Mouse (Mus musculus): Measurements from ENCODE around the gene Scgb2b11. TPM values are rescaled to one million over a fixed set of nuclear protein-coding genes. Genes with fewer than 3 reads are reported as not detected.

The Scgb2b11 gene
- total RNA-seq (2023), result not detected

DNA sequence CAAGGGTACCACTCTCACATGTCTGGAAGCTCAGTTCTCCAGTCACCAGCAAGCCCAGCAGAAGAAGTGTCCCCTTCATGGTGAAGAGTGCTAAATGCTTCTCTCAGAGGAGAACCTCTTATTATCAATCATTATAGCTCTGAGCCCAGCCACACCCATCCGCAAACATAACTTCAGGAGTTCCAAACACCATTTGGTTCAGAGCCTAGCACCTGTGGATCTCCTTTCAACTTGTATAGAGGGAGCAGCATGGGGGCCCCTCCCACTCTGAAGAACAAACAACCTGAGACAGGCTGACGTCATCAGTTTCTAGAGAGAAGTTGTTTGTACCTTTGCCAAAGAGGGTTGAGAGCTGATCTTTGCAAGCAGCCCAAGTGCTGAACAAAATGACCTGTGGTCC is at the start of gene Scgb2b11:
Gene Scgb2b11 (minus strand): TSS at position 101 of the 400 bp plus-strand sequence.

DNA sequence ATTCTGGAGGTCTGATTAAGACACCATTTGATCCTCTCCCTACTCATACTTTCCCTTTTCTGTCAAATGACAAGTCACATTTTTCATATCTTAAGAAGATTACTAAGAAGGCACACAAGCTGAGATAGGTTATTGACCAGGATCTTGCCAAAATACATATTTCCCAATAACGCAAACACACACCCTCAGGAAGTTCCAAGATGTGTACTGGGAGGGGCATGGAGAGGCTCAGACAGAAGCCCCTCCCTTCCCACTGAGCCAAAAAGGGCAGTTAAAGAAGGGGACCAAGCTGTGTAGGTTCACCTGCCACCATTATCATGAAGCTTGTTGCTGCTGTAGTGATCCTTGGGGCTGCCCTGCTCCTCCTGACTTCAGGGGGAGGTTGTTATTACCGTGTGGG is 11.6 kb upstream of the Scgb2b11 start, which contains the start of gene Scgb1b11:
Gene Scgb1b11 (plus strand): TSS at position 301 of the 400 bp plus-strand sequence.

Other genes with a start within 250 kb of the Scgb2b11 start
- not detected for gene Scgb1b10, start 110.3 kb downstream of the Scgb2b11 start, total RNA-seq (2023)
- gene Scgb1b11, start 11.7 kb upstream of the Scgb2b11 start, total RNA-seq (2023), result not detected
- not detected for gene Scgb2b12, start 116.1 kb upstream of the Scgb2b11 start, total RNA-seq (2023)
- gene Scgb1b12, start 123.0 kb upstream of the Scgb2b11 start, total RNA-seq (2023), result not detected
- gene Scgb1b29, start 230.4 kb upstream of the Scgb2b11 start, total RNA-seq (2023), result not detected